Mouse (Mus musculus) forelimb bud, embryonic 11.5 days (tissue): ENCODE results near the gene Osm.
A peak's percentile ranks its signal among the peaks of the same experiment; 100 is the strongest.

Experiments used
- DNase-seq: peaks from one replicate; pipeline ENCODE4 v3.0.0-alpha.2; 2012; ENCODE audit warnings: low read depth, low spot score

Osm gene

DNA sequence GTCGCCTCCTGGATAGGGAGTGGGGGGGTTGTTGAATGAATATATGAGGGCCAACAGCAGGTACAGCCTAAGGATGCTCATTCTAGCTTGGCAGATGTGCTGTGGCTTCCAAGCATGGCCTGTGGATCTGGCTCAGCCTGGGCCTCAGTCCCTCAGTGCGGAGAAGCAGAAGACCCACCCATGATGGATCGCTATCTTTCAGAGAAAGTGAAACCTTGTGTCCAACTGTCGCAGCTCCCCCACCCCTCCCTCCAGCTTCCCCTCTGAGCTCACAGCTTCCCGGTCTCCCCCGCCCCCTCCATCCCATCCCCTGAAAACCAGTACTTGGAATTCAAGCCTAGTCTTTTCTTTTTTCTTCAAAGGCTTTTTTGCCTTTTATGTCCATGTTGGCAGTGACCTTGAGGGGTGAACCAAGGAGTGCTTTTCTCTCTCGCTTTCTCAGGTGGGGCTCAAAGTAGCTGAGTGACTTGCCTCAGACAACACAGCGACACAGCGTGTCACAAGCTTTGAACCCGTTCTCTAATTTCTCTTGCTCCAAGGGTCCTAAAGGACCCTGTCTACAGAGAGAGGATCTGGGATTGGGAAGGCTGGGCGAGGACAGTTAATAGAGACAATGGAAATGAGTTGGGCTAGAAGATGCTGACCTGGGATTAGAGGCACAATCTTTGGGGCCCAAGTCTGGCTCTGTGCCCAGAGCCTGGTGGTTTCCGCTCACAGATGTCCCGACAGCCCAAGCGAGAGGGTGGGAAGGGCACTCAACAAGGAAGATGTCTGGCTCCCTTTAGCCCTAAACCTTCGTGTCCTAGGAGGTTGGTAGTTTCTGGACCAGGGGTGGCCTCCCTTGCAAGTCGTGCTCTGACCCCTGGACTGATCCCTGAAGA is at the start of gene Osm:
Gene Osm, plus strand, starts transcription at position 756 of the 881 bp plus-strand sequence.
- DNase-seq, result no peak

DNA sequence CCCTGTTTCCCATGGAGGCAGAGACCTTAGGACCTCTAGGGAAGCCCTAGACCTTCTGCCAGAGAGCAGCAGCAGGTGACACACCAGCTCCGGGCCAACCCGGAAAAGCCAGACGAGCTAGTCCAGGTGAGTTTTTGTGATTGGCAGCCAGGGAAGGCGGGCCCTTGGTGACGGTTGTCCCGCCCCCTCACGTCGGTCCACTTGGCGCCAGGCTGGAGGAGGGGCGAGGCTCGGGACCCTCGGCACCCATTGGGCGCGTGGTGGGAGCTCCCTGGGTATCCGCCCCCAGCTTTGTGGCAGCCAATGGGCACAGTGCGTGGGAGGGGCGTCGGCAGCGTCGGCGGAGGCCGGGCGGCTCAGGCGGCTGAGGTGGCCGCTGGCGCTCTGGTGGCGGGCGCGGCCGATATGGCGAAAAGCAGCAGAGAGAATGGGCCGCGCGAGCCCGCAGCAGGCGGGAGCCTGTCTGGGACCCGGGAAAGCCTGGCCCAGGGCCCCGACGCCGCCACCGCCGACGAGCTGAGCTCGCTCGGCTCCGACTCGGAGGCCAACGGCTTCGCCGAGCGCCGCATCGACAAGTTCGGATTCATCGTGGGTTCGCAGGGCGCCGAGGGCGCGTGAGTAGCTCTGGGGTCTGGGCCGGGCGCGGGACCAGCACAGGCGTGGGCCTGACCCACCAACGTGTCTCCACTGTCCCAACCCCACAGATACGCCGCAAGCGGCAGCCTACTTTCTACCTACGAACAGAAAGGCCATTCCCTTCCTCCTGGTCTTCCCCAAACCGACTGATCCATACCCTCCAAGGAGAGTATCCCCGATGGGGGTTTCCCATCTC is 49.5 kb upstream of the Osm start, which contains the start of gene Tbc1d10a:
Gene Tbc1d10a, plus strand, starts transcription at position 304 of the 832 bp plus-strand sequence.
- DNase-seq, result peak; percentile 95

DNA sequence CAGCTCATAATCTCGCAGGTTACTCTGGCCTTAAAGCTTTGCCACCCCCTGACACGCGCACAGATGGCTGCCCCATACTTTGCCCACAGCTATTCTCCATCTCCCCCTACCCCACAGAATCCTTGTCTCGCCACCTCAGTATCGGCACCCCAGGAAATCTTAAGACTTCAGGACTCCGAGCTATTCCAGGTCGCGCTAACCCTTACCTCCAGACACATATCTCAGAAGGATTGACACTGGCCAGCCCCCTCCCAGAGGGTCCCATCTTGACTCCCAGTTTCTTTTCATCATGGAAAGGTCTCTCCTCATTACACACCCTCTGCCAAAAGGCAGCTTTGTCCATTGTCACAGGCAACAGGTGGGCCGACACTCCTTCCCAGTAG is 48.9 kb upstream of the Osm start:
- no peak for DNase-seq

DNA sequence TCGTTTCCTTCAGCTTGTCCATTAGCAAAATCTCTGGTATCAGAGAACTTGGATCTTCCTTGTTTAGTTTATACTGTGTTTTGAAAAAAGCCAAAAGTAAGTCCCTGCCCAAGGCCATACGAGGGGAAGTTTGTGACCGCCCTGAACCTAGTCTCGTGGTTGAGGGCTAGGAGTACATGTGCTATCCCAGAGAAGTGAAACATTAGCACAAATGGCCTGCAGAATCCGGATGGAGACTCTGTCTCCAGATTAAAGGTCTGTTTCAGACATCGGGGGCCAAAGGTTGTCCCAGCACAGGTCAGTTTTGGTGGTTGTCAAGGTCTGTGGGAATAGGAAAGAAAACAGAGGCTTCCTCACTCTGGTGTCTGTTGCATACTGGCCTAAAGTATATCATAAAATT is 47.0 kb upstream of the Osm start:
- DNase-seq, result no peak

DNA sequence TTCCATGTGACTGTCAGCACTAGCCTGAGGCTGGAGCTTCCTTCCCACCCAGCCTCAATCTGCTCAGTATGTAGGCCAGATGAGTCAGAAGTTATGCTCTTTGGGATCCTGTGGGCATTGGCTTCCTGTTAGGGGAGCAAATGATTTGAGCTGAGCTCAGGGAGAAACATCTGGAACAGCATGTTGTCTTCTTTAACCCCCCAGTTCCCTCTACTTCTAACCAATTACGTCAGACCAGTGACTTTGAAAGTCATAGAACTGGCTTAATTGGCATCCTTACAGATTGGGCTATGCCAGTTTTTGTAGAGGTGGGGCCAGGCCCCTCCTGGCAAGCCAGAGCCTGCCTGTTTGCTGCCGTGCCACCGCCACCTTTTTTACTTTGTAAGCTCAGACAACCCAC is 45.5 kb upstream of the Osm start:
- no peak for DNase-seq

DNA sequence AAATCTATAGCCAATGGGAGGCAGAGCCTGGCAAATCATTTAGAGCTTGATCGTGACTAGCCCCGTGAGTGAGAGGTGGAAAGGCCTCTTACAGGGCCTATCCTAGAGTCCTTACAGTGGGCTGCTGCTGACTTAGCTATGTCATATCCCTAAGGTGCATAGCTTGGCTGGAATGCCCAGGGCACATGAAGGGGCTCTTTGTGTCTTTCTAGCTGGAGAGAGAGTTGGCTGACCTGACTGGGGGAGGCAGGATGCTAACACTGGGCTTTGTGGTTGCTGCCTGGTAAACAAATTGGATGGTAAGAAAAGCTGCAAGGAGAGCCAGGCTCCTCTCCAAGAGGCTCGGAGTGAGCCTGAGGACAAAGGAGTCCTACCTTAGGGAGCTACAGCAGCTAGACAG is 43.5 kb upstream of the Osm start:
- no peak for DNase-seq

DNA sequence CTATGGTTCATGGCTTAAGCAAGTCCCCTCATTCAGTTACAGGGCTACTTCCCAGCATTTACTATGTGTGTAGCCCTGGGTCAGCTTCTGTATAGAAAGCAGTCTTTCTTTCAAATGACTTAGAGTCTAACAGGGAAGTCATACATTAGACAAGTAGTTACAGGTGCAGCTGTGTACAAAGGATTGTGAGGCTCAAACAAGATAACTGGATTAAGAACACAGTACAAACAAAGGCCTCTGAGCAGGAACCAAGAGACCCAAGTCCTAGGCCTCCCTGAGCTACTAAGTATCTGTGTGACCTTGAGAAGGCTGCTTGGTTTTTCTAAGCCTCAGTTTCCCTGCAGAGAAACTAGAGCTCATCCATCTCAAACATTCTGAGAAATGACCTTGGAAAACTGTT is 42.8 kb upstream of the Osm start:
- no peak for DNase-seq

DNA sequence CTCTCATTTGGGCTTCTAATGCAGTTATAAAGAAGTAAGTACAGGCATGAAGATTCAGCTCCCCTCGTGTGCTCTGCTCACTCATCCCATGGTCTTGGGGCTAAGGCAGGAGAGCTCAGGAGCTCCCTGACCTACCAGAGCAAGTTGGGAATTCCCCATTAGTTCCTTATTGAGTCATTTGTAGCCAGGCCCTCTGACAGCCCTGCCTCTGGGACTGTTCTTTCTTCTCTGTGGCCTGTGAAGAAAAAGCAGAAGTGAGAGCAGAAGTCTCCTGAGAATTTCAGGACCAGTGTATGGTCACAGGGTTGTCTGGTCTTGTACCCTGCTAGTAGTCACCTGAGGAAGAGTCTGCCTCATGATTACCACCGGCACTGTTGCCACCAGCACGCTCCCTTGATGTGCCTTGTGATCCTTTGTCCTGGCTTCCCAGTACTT is 40.6 kb upstream of the Osm start:
- no peak for DNase-seq

DNA sequence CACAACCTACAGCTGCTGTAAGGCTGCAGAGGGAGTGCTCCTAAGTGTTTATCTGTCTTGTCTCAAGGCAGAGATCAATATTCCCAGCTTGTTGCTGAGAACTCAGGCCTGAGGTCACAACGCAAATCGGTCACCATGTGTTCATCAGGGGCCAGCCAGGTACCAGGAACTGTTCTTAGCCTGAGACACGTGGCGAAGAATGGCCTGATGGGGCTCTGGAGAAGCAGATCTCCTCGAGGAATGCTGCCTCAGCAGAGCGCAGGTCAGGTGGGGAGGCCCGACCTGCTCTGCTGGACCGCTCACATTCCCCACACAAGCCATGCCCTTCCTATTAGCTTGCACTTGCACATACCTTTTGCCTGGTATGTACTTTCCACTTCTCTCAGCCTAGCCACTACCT is 39.6 kb upstream of the Osm start:
- no peak for DNase-seq

DNA sequence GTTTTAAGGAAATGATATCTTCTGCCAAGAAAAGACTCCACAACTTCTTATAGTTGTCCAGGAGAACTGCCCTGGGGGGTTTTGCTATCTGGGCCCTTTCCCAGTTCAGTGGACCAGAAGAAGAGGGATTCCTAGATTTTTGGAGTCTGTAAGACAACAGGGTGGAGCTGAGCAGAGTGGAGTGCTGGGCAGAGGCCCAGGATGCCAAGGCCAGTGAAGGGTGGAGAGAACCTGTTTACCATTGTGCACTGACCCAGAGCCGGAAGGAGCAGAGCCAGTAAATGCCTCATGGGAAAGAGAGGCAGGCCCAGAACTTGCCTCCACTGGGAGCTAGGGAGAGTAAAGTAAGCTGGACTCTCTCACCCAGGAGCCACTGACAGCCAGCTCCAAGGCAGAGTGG is 38.5 kb upstream of the Osm start:
- DNase-seq, result no peak

DNA sequence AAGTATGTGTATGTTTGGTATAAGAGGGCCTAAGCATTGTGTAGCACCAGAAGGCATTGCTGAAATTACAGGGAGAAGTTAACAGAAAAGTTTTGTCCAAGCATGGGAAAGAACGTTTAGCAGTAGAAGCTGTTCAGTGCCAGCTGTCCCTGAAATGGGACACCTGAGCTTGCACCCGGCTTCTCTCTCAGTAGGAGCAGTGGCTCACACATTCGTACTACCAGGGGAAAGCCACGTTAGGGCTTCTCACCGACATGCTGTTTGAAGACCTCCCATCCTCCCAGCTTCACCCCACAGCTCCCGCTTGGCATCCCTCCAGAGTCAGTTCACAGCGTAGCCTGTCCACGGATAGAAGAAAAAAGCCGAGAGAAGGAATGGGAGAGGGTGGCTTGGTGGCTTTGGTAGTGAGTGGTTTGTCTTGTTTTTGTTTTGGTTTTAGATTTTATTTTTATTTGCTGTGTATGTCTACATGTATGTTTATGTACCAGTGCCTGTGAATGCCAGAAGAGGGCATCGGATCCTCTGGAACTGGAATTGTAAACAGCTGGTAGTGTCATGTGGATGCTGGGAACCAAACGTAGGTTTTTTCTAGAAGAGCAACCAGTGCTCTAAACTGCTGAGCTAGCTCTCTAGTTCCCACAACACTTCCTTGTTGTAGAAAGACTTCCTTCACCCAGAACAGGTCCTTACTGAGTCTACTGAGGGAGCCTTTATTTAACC is 34.1 kb upstream of the Osm start:
- no peak for DNase-seq

DNA sequence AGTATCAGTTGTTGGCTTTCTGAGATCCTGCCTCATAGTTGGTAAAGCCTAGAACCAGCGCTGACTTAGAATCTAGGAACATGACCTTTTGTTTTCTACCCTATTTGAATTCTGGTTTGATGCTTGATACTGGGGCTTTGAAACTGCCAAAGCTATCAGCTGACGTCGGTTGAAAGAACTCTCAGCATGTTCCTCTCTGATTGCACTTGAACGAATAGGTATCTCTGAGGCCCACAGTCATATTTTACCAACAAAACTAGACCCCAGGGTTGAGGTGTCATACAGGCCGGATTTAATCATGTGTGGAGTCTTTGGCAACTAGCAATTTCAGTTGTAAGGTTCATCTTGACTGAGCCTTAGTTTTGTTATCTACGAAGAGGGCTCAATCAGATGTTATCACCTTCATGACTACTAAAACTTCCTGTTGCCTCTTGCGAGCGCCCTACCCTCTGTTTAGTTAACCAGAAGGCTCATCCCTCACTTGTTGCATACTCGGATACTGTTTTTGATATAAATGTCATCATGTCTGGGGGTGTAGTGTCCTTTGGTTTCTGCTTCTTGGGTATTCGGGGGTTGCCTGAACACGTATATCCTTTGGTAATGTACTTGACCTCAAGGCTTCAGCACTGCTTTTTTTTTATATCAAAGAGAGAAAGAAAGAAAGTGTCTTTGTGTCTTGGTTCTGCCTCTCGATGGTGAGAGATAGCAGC is 33.1 kb upstream of the Osm start:
- no peak for DNase-seq

DNA sequence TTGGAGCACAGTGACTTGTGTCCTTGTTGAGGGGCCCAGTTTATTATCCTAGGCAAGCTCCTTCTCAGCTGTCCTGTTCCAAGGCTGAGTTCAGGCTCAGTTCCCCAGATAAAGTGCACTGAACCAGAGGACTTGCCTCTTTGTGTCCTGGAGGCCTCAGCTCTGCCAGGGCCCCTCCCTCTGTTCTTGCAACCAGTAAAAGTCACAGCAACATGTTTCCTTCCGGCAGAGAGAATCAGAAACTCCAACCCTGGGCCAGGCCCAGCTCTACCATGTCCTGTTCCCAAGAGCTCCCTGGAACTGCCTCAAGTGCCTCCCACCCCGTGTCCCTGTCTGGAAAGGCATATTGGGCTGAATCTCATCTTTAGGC is 32.5 kb upstream of the Osm start:
- DNase-seq, result no peak

DNA sequence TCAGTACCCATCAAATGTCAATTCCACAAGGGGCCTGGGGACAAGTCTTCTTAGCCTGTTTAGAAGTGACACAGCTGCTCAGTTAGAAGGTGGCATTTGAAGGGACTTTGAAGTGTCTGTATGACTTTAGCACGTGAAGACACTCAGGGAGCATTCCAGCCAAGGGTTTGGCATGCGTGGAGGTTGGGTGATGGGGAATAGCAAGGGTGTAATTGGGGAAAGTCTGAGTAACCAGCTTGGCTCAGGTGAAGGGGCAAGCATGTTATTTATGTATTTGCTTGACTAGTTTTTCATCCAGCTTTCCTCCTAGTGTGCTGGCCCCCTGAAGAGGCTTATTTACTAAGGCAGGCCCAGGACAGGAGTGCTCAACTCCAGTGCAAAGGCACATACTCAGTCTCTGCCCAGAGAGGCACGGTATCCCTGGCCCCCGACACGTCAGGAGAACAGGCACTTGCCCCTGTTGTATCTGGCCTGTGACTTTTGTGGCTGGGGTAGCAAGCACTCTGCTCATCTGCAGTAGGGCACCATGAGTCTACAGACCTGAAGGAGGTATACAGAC is 31.0 kb upstream of the Osm start:
- no peak for DNase-seq

DNA sequence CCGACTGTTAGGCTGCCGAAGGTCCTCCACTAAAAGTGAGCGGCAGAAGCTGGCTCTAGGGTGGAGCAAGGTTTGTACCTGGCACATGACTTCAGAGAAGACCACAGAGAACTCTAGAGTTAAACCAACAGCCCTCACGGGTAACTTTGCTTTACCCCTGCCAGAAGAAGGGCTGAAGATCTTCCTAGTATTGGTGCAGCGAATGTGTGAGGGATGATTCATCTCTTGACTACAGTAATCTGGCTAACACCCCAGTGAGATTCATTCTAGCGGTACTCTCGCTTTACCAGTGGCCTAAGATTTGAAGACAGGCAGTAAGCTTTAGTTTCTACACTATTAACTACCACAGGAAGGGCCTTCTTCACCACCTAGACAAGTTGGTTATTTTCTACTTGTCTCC is 30.3 kb upstream of the Osm start:
- no peak for DNase-seq

DNA sequence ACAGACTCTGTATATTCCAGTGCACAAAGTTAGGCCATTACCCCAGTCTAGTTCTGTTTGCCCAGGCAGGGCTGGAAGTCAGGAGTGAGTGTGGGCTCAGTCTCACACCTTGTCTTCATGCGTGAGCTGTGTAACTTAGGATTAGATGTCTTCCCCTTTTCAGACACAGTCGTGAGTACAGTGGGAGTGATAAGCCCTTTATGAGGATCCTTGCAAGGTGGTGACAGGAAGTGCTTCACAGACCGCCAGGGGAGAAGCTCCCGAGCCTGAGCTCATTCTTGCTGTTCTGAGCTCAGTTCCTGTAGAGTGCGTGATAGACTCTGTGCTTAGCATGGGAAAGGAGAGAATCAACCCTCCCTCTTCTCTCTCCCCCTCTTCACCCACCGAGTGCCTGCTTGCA is 29.7 kb upstream of the Osm start:
- no peak for DNase-seq

DNA sequence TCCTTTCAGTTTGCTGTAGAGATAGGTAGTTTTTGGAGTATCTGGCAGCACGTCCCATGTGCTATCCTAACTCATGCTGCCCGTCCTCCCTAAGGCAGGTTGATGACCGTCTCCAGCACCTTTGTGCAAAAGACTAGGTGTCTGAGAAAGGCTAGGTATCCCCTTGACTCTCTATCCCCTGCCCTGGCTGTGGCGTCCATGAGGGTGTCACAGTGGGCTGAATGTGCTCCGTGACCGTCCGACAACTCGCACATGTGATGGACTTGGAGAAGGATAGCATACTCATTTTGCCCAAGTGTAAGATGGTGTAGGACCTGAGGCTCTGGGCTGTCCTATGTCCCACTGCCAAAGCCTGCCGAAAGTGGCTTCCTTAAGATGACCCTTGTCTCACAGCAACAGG is 28.6 kb upstream of the Osm start:
- no peak for DNase-seq

DNA sequence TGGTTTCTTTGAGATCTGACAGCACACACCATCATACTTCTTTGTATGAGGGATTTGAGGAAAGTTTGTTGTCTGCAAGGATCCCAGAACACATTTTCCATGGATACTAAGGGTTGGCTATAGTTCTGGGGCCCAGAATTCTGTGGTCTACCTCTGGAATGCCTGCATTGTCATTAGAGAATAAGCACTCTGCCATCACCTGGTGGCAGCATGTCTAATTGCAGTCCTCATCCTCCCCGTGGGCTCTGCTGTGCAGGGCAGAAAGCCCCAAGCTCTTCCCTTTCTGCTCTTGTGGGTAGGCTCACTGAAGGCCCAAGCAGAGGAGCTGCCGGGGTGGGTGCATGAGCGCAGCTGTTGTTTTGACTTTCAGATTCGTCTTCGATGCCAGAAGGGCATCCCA is 26.7 kb upstream of the Osm start:
- DNase-seq, result no peak

DNA sequence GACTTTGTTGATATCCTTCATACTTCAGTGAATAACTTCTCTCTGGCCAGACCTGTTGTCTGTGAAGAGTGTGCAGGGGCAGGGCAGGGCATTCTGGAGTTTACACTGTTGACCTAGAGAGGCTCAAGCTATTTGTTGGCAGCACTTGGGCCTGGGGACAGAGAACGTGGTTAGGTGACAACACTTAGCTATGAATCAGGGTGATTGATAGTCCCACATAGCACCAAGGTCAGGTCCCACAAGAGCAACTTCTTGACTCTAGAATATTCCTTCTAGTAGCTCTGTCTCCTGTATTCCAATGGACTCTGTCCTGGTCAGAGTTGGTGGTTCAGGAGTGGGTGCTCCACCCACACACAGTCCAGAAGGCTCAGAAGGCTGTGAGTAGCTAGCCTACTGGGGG is 25.4 kb upstream of the Osm start:
- no peak for DNase-seq

DNA sequence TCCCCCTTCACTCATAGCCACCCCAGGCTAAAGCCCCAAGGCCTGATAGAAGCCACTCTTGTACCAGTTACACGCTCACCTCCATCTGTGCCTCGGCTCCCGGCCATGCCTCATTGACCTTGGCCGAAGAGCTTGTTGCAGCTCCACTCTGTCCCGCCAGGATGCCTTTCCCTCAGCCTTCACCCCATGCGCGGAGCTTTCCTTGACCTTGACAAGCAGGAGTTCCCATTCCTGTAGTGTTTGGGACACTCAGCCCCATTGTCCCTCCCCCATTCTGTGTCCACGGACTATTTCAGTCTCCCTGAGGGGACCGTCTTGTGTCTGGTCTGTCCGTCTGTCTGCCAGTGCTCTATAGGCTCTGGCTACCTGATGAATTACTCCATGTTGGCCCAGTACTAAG is 23.1 kb upstream of the Osm start:
- no peak for DNase-seq

DNA sequence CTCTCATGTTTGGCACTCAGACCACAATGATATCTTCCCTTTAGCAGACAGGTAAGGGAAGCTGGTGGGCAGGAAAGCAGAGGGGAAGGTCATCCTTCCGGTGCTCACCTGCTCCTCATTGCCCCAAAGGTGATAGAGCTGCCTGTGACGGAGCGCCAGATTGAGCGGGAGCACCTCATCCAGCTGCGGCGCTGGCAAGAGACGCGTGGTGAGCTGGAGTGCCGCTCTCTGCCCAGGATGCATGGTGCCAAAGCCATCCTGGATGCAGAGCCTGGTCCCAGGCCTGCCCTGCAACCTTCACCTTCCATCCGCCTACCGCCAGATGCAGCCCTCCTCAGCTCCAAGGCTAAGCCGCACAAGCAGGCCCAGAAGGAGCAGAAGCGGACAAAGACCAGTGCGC is 21.6 kb upstream of the Osm start:
- no peak for DNase-seq
